Mouse (Mus musculus): ENCODE results near the gene Ngef. TPM values are rescaled to one million over a fixed set of nuclear protein-coding genes. Genes with fewer than 3 reads are reported as not detected.
"Not testable (repeated sequence)": the region's sequence is repeated elsewhere in the genome, so short reads cannot be mapped to it uniquely, and the experiment has no call there.

Gene Ngef
- total RNA-seq, 2 experiments from 2014 or later, result 333 to 376 TPM

DNA sequence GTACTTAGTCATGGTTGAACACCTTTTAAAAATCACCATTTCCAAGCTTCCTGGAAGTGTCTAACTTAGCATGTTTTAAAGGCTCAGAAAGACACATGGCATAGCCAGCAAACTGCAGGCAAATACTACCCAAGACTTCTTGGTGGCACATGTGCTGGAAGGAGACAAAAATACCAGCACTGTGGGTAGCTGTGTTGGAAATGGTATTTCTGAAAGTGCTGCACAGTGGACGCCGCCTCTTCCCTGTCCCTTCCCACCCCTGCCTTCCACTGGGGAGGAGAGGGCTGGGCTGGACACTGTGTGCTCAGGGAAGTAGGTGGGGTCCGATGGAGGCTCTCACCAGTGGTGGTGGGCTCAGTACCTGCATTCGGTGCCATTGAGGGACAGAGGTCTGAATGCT lies 68.1 kb downstream of the Ngef start:
- peak in 1 of 2 experiments; percentile 77 for DNase-seq (ENCODE audit: low spot score in 2 of 2)
- intact Hi-C loops (cut with DNase I), result loop anchor here (5.0 kb wide), 1 partner anchor 217 kb away; no protein-coding TSS in a partner anchor

DNA sequence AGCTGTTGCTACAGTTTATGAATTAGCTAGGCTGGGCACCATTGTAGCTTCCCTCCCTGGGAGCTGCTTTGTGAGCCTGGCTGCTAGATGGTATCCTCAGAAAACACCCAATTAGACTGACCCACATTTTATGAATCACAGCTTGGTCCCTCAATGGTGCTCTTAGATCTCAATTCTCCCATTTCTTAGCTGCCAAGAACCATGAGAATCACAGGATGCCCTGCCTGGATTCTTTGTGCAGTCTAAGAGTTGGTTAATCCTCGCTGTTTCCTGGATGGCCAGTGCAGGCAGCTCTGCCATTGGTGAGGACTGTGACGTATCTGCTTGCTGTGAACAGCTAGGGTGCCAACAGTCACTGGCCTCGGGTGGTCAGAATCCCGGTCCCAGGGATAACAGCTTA lies 80.1 kb downstream of the Ngef start:
- DNase-seq (ENCODE audit: low spot score in 2 of 2), result peak in 1 of 2 experiments; percentile 67
- intact Hi-C loops (cut with DNase I), result no loop called here

DNA sequence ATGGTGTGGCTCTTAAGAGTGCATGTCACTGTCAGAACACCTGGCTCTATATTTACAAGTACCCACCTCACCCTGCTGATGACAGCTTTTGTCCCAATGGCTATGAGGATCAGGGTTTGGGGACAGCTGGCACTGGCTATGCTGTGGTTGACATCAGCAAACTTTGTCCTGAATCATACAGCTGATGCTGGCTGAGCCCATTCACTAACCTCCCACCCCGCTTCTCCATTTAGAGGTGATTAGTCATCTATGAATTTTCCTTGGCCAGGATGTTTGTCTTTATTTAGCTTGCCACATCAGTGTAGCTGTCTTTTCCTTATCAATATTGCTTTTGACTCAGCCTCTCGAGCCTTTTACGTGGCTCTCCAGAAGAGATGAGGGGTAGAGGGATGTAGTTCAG lies 81.4 kb downstream of the Ngef start:
- DNase-seq (ENCODE audit: low spot score in 2 of 2), result no peak
- intact Hi-C loops (cut with DNase I), result no loop called here

DNA sequence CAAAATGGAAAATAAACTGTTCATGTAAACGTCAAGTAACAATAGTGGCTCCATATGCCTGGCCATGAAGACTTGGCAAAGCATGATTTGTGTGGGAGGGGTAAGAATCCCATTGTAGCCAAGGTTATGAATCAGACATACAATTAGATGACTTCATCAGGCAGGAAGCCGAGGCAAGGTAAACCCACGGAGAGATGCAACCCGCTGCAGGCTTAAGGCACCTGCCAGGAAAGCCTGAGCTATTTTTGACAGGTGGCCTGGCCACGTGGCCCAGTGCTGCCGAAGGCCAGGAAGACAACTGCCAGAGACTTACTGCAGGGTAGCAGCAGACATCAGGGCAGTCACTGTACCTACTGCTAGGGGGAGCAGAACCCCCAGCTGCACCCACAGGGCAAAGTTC lies 87.3 kb downstream of the Ngef start:
- peak; percentile 63 to 91 for DNase-seq (ENCODE audit: low spot score in 2 of 2)
- intact Hi-C loops (cut with DNase I), result no loop called here

DNA sequence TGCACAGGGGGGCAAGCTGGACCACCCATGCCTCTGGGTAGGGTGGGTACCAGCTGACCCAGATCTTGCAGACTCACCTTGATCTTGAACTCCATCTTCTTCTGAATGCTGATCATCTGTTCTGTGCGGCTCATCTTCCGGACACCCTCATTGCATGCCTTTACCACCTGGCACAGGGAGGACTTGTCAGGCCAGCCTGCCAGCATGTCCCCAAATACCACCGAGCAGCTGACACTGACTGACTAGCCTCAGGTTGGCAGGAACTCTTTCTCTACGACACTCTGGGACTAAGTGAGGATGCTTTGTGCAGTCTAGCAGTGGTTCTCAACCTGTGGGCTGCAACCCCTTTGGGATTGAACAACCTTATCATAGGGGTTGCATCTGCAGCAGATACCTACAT lies 91.1 kb downstream of the Ngef start:
- peak in 1 of 2 experiments; percentile 15 for DNase-seq (ENCODE audit: low spot score in 2 of 2)
- intact Hi-C loops (cut with DNase I), result no loop called here

DNA sequence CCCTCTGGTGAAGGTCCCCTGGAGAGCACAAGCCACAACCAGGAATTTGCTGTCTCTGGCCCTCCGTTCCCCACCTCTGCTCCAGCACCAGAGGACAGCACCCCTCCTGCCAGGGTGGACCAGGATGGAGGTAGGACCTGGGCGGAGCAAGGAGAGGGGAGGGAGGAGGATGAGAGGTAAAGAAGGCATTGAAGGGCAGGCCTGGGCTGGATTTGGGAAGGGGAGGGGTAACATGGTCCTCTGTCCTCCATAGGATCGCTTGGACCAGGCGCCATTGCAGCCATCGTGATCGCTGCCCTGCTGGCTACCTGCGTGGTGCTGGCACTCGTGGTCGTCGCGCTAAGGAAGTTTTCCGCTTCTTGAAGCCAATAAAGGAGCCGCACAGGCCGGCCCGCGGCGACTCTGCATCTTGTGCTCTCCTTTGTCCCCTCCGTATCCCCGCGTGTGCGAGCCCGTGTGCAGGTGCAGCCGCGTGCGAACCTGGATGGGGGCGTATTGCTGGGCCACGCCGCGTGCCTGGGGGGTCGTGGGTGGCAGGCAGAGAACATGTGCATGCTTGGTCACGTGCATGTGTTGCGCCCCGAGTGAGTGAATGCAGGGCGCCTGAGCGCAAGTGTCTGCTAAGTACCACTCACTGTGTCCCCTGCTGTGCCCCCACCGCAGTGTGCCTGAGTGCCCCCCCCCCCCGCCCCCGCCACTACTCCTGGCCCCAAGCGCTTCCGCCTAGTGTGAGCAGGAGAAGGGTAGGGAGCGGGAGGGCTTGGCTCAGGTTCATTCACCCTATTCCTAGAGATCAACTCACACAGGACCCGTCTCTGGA lies 98.4 kb downstream of the Ngef start:
- intact Hi-C loops (cut with DNase I), result no loop called here

DNA sequence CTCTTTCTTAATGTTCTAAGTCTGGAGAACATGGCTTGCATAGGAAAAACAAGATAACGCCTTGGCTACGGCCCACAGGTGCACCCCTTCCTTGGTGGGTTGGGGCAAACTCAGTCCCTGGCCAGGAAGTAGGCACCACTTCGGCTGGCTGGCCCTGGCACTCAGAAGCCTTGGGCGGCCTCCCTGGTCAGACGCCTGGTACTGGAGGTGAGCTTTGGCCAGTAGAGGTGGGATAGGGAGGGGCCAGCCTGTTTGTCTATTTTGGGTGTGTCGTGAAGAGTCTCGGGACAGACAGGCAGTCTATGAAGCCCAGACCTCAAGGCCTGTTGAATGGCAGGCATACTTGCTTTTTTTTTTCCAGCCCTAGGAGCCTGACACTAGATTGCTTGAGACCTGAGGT lies 101.1 kb downstream of the Ngef start:
- DNase-seq (ENCODE audit: low spot score in 2 of 2), result peak in 1 of 2 experiments; percentile 15
- intact Hi-C loops (cut with DNase I), result no loop called here

More for the DNA sequence above, 98.4 kb downstream of the Ngef start:
- peak; percentile 76 to 84 for DNase-seq (ENCODE audit: low spot score in 2 of 2)

DNA sequence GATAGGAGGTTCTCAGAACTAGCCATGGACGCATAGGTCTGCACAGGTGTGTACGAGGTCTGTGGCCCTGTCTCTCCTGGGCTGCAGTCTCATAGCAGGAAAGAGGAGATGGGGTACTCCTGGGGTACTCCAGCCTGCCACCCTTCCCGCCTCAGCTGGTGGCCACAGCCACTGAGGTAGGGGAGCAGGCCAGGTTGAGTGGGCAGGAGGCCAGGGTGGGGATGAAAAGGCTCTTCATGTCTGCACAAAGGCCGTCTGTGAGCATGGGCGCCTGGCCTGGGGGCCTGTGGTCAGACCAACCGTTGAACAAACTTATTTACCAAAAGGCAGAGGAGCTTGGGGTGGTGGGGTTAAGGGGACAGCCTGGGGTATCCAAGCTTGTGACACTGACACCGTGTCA lies 101.8 kb downstream of the Ngef start:
- DNase-seq (ENCODE audit: low spot score in 2 of 2), result peak in 1 of 2 experiments; percentile 14
- intact Hi-C loops (cut with DNase I), result no loop called here

DNA sequence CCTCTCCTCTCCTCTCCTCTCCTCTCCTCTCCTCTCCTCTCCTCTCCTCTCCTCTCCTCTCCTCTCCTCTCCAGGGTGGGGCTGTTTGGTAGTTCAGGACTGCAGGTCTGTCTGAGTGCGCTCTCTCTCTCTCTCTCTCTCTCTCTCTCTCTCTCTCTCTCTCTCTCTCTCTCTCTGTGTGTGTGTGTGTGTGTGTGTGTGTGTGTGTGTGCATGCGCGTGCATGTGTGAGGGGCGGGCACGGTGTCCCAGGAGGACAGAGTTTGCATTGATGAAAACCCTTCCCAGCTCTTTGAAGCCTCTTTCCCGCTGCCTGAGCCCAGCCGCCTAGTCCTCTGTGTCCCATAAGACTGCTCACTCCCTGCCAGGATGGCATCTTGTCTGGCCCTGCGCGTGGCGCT lies 103.7 kb downstream of the Ngef start, which contains the start of gene Snorc:
Gene Snorc (plus strand): TSS at position 301 of the 400 bp plus-strand sequence.
- not testable (repeated sequence) for DNase-seq (ENCODE audit: low spot score in 2 of 2)
- intact Hi-C loops (cut with DNase I), result loop anchor here (5.0 kb wide), 1 partner anchor 287 kb away; the partner anchor contains the start of gene Atg16l1

DNA sequence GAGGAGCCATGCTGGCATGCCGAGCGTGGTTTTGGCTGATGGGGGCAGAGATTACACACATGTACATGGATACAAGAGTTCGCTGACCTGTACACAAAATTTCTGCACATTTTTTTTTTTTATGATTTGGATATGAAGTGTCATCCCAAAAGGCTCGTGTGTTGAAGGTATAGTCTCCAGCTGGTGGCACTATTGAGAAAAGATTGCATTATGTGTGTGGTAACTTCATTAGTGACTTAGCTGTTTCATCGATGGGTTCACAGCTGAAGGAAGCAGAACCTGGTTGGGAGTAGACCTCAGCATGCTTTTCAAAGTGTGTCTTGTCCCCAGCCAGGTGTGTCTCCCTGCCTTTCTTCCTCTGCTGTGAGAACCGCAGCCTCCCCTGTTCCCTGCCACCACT lies 105.3 kb downstream of the Ngef start:
- DNase-seq (ENCODE audit: low spot score in 2 of 2), result peak in 1 of 2 experiments; percentile 70
- intact Hi-C loops (cut with DNase I), result loop anchor here (5.0 kb wide), 1 partner anchor 289 kb away; the partner anchor contains the start of gene Atg16l1

DNA sequence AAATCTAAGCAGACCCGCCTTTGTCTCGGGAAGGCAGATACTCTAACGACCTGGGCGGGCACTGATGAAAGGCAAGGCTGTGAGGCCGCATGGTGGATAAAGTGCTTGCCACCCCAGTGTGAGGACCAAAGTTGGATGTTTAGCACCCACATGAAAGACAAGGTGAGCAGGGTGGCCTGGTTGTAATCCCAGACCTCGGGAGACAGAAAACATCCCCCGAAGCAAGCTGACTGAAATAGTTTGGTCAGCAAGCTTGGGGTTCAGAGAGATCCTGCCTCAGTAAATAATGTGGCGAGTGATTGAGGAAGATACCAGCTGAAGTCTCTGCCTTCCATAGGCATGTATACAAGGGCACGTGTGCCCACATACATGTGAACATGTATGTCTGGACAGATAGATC lies 106.2 kb downstream of the Ngef start:
- intact Hi-C loops (cut with DNase I), result loop anchor here (5.0 kb wide), 1 partner anchor 290 kb away; the partner anchor contains the start of gene Atg16l1
- no peak for DNase-seq (ENCODE audit: low spot score in 2 of 2)

DNA sequence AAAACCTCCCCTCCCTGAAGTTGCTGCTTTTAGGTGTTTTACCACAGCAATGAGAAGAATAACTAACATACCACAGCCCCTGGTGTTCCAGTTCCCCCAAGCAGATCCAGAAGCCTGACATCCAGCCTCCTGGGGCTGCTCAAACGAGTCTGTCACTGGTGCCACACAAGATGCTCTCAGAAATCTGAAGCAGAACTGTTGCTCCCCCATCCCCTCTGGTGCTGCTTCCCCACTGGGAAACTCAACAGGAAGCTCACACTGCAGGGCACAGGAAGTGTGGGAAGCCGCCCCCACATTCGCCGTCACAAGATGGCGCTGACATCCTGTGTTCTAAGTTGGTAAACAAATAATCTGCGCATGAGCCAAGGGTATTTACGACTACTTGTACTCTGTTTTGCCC lies 113.8 kb downstream of the Ngef start:
- intact Hi-C loops (cut with DNase I), result not testable (repeated sequence)

DNA sequence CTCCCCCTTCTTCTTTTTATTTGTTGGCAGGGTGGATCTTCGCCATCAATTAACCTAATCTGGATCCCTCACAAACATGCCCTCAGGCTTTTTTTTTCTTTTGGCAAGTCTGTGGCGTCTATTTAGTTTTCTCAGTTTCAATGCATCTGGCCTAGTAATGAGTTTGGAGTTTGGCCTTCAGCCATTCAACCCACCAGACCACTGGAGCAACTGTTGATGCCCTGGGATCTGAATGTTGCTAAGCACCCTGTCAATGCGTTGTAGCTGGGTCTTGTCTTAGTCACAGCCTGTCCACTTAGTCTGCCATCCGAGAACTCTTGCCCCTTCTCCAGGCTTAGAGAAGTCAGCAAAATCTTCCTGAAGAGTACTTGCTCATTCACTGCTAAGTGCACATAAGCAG lies 115.6 kb downstream of the Ngef start:
- DNase-seq (ENCODE audit: low spot score in 2 of 2), result no peak
- intact Hi-C loops (cut with DNase I), result no loop called here

More for the DNA sequence above, 113.8 kb downstream of the Ngef start:
- not testable (repeated sequence) for DNase-seq (ENCODE audit: low spot score in 2 of 2)

DNA sequence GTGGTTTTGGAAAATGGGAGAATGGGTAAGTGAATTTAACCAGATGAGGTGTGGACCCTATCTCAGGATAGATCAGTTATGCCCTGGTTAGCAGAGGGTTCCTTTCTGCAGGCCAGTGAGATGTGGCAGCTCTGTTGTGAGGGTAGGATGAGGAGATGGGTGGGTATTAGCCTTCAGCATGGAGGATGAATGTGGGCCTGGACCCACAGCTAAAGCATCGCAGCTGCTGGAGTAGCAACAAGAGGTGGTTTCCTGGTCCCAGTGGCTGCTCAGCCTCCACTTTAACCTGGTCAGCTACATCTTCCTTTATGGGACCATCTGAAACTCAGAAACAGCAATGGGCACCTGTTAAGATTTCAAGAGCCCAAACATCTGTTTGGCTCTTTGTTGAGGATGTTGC lies 117.2 kb downstream of the Ngef start:
- no peak for DNase-seq (ENCODE audit: low spot score in 2 of 2)
- intact Hi-C loops (cut with DNase I), result no loop called here

DNA sequence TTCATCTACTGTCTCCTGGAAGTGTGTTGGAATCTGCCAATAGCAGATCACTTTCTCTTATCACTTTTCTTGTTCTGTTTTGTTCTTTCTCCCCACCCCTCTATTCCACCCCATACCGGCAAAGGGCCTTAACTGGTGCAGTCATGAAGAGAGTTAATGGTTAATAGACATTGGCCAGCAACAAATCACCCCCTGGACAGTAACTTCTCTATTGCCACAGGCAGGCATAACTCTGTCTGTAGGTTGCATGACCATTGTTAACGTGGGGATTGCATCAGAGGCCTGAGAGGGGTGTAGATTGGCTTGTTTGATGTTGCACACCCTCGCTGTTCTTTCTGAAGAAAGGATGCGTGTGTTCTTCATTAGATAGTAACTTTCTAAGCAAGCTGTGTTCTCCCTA lies 124.2 kb downstream of the Ngef start:
- intact Hi-C loops (cut with DNase I), result loop anchor here (5.0 to 10.0 kb wide), 2 partner anchors 473 to 535 kb away; no protein-coding TSS in a partner anchor
- DNase-seq (ENCODE audit: low spot score in 2 of 2), result no peak

DNA sequence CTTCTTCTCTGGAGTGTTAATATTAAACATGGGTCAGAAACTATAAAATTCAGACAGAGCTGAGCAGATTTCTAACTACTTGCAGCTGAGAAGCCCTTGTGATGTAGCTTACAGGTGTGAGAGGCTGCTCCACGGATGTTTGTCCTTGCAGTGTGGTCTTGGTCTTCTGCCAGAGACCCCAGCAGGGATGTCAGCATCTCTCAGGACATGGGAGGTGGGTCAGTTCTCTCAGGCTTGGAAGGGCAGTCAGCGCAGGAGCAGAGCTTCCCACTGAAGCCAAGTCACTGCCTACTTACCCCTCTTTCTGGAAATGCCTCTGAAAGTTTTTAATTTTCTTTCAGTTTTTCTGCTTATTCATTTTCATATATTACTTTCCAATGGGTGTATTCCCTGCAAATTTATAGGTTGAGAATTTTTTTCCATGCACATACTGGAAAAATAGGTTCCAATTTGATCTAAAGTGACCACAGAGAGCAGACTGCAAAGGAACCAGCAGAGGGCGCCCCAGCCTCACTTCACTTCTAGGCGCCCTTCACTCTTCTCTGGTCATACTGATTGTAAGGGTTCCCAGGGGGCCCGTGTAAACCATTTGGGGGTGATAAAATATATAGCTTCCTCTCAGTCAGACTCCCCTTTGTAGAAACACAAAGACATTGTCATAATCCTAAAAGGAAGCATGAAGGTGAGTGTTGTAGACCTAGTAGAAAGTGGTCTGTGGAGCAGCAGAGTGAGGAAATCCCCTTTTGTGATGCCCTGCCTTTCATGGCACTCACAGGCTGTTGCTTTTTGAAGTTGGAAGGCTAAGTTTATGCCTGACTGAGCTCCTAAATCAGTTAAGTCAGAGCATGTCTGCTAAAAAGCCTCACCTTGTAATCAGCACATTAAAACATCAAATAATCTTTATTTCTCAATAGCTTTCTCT lies 126.2 kb downstream of the Ngef start:
- peak; percentile 62 to 72 for DNase-seq (ENCODE audit: low spot score in 2 of 2)
- intact Hi-C loops (cut with DNase I), result loop anchor here (1.0 to 10.0 kb wide), 3 partner anchors 309 to 537 kb away; no protein-coding TSS in a partner anchor

DNA sequence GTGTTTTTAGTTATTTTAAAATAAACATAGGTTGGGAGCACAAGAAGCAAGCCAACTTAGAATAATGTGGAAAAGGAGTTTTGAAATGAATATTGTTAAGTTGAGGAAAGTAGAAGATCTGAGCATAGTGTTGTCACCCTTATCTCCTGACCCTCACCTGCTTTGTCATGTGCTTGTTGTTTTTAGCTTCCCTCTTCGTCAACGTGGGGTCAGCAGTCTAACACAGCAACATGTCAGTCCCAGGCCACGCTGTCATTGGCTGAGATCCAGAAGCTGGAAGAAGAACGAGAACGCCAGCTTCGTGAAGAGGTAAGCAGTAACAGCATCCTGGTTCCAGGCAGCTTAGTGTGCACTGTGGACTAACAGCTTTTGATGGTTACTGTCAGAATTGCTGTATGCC lies 137.1 kb downstream of the Ngef start:
- intact Hi-C loops (cut with DNase I), result no loop called here

DNA sequence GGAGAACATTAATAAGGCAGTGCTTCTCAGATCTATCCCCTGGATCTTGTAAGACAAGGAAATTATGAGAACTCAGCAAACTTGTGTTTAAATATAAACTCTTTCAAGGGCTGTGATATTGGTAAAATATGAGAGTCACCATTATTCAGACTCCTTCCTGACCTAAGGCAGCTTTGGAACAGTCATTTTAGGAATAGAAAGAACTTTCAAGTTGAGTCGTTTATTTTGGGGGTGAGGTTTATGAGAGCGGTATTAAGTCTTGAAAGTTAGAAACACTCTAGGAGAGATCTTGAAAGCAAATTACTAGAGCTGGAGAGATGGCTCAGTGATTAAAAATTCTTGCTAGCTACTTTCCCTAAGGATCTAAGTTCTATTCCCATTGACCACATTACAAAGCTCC lies 138.5 kb downstream of the Ngef start:
- no peak for DNase-seq (ENCODE audit: low spot score in 2 of 2)
- intact Hi-C loops (cut with DNase I), result no loop called here

More for the DNA sequence above, 137.1 kb downstream of the Ngef start:
- no peak for DNase-seq (ENCODE audit: low spot score in 2 of 2)

Data from left cerebral cortex, postnatal 25 days (tissue).